Mouse (Mus musculus) hindbrain, embryonic 11.5 days (tissue): ENCODE data around the gene Gm29776. TPM values are rescaled to one million over a fixed set of nuclear protein-coding genes. Genes with fewer than 3 reads are reported as not detected.
A peak's percentile ranks its signal among the peaks of the same experiment; 100 is the strongest.

Source experiments
- ATAC-seq: fragments of 200-750 bp; cut with Nextera tagmentation; 2 replicates; pipeline ENCODE4 v1.8.0; 2017; ENCODE audit warnings: mild to moderate bottlenecking, moderate TSS enrichment, moderate library complexity; ENCODE audit not compliant: low FRiP score
- DNase-seq: peaks from one replicate; pipeline ENCODE4 v3.0.0-alpha.2; 2015; ENCODE audit warnings: low spot score
- H3K27ac ChIP-seq: fragments of 300-500 bp; sonication (generic); 2 replicates; pipeline ENCODE4 v1.5.1; 2014; ENCODE audit warnings: mild to moderate bottlenecking, low read depth, low read length
- H3K27me3 ChIP-seq: fragments of 300-500 bp; sonication (generic); 2 replicates; pipeline ENCODE4 v1.6.1; 2014; ENCODE audit warnings: mild to moderate bottlenecking, low read length, moderate library complexity, mixed read lengths; ENCODE audit not compliant: control insufficient read depth, insufficient read depth
- H3K36me3 ChIP-seq: fragments of 300-500 bp; sonication (generic); 2 replicates; pipeline ENCODE4 v1.6.1; 2014; ENCODE audit warnings: mild to moderate bottlenecking, low read length, moderate library complexity, mixed read lengths; ENCODE audit not compliant: control insufficient read depth, insufficient read depth
- H3K4me1 ChIP-seq: fragments of 300-500 bp; sonication (generic); replicated peaks from 2 replicates; pipeline ENCODE4 v1.6.1; 2014; ENCODE audit warnings: low read length, mixed read lengths; ENCODE audit not compliant: control insufficient read depth, insufficient read depth
- H3K4me2 ChIP-seq: fragments of 300-500 bp; sonication (generic); replicated peaks from 2 replicates; pipeline ENCODE4 v1.6.1; 2014; ENCODE audit warnings: mild to moderate bottlenecking, low read depth, low read length
- H3K4me3 ChIP-seq: fragments of 300-500 bp; sonication (generic); 2 replicates; pipeline ENCODE4 v1.5.1; 2014; ENCODE audit warnings: low read depth, low read length
- H3K9ac ChIP-seq: fragments of 300-500 bp; sonication (generic); 2 replicates; pipeline ENCODE4 v1.6.1; 2014; ENCODE audit warnings: low read depth, low read length
- H3K9me3 ChIP-seq: fragments of 300-500 bp; sonication (generic); 2 replicates; pipeline ENCODE4 v1.6.1; 2016; ENCODE audit warnings: low read length; ENCODE audit not compliant: control insufficient read depth
- WGBS: fragments of 180-500 bp; shearing (Covaris S2); extraction: QIAGEN DNeasy Blood & Tissue Kit; methylation state at CpG from one replicate; pipeline ENCODE4 v1.1.7; 2014; 5-methylcytosine and 5-hydroxymethylcytosine counted together
- polyA plus RNA-seq: library from polyadenylated mRNA; unstranded; fragments of >200 nt; fragmentation: Nextera tagmentation; extraction: Ambion mirVana; gene quantifications from 2 replicates; pipeline ENCODE4 v1.2.1, GENCODE M21; 2014

Gene Gm29776
- polyA plus RNA-seq, 1 experiment from 2014 or later: 0.06 TPM

DNA sequence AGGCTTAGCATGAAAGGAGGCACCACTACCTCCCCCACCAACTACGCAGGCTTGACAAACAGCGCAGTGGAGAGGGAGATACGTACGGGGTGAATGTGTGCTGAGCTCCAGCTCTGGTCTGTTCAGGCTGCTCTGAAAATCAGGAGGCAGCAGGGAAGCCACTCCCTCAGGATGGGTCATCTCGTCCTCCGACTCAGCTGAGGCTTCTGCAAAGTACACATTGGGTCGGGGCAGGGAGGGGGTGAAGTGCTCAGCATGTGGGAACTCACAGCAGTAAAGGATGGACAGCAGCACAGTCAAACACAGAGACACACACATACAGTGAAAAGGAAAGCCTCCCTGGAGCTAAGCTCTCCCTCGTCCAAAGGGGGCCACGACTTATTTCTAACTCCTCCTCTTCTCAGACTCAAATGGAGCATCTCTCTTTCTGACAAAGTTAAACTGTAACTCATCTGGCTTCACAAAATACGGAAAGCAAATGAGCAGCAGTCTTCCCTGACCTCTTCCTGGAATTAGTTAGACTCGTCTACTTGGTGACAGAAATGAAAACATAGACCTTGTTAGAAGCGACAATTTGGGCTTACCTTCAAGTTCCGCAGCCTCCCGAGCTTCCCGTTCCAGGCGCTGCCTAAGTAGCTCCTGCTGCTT is 19.9 kb downstream of the Gm29776 start:
- Histone ChIP-seq H3K9ac (no peak overlapping the region), H3K27ac (no peak overlapping the region), H3K36me3 (no peaks in the 10 kb centered on the region), H3K9me3 (no peaks in the 10 kb centered on the region), H3K4me3 (no peak overlapping the region), H3K4me1 (no peaks in the 10 kb centered on the region), H3K27me3 (no peaks in the 10 kb centered on the region), H3K4me2 (no peak overlapping the region)
- DNase-seq: no peak
- no peak for ATAC-seq
- WGBS: 86% methylated on average over 16 of the region's 16 CpGs

DNA sequence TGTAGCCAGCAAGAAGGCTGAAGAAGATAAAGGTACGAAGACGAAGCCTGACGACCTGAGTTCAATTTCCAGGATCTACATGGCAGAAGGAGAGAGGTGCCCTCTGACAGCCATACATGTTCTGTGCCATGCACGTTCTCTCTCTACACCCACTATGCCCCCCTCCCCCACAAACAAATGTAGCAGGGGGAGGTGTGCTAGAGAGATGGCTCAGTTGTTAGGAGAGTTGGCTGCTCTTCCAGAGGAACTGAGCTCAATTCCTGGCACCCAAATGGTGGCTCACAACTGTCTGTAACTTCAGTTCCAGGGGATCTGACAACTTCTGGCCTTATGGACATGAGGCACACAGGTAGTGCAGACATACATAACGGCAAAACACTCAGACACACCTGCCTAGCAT is 22.3 kb downstream of the Gm29776 start:
- no peak for ATAC-seq
- 96% methylated on average over 5 of the region's 5 CpGs for WGBS
- no peak overlapping the region for H3K4me3 ChIP-seq
- H3K4me1 ChIP-seq: no peaks in the 10 kb centered on the region
- no peaks in the 10 kb centered on the region for H3K9me3 ChIP-seq
- H3K27me3 ChIP-seq: no peaks in the 10 kb centered on the region
- H3K4me2 ChIP-seq: no peak overlapping the region
- H3K27ac ChIP-seq: no peak overlapping the region
- no peak for DNase-seq
- no peak overlapping the region for H3K9ac ChIP-seq
- 0 out of 2 replicates have a peak, but pooled peaks cover 2% of the 10 kb centered on the region for H3K36me3 ChIP-seq

DNA sequence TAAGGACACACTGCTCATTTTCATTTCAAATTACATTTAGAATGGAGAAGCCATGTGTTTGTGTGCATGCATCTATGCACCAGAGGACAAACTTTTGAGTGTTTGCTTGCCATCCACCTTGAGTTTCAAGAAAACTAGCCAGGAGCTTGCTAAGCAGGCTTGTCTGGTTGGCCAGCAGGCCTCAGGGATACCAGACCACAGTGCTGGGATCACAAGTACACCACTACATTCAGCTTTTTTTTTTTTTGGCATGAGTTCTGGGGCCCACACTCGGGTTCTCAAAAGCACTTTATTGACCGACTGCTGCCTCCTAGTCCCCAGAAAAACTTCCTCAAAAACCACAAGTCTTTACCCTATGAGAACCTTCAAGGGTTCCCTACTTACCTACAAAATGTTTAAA is 24.3 kb downstream of the Gm29776 start:
- 0 out of 2 replicates have a peak, but pooled peaks cover 2% of the 10 kb centered on the region for H3K36me3 ChIP-seq

DNA sequence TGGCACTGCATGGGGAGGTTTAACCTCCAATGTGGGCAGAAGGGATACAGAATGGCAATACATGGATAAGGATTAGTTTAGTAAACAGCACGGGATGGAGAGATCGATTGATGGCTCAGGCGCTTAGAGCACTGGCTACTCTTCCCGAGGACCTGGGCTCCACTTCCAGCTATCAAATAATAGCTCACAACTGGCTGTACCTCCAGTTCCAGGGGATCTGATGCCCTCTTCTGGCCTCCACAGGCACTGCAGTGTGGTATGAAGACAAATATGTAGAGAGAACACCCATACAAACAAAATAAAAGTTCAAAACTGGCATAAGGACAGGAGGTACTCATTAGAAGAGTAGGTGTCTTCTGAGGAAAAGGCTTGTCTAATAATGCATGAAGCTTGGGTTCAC is 29.3 kb downstream of the Gm29776 start:
- Histone ChIP-seq H3K9ac (no peak overlapping the region), H3K4me1 (no peaks in the 10 kb centered on the region), H3K4me2 (no peak overlapping the region), H3K4me3 (no peak overlapping the region), H3K27ac (no peak overlapping the region), H3K27me3 (no peaks in the 10 kb centered on the region), H3K9me3 (no peaks in the 10 kb centered on the region), H3K36me3 (peaks cover 9% of the 10 kb centered on the region; the same call in 1 of the 2 replicates)
- ATAC-seq: no peak
- 90% methylated on average over 4 of the region's 4 CpGs for WGBS
- DNase-seq: peak; percentile 59

More for the DNA sequence above, 24.3 kb downstream of the Gm29776 start:
- DNase-seq: no peak
- Histone ChIP-seq H3K27ac (no peak overlapping the region), H3K4me3 (no peak overlapping the region), H3K9ac (no peak overlapping the region), H3K4me2 (no peak overlapping the region), H3K9me3 (no peaks in the 10 kb centered on the region), H3K27me3 (no peaks in the 10 kb centered on the region), H3K4me1 (no peaks in the 10 kb centered on the region)
- no peak for ATAC-seq
- WGBS: 87% methylated on average over 2 of the region's 2 CpGs

DNA sequence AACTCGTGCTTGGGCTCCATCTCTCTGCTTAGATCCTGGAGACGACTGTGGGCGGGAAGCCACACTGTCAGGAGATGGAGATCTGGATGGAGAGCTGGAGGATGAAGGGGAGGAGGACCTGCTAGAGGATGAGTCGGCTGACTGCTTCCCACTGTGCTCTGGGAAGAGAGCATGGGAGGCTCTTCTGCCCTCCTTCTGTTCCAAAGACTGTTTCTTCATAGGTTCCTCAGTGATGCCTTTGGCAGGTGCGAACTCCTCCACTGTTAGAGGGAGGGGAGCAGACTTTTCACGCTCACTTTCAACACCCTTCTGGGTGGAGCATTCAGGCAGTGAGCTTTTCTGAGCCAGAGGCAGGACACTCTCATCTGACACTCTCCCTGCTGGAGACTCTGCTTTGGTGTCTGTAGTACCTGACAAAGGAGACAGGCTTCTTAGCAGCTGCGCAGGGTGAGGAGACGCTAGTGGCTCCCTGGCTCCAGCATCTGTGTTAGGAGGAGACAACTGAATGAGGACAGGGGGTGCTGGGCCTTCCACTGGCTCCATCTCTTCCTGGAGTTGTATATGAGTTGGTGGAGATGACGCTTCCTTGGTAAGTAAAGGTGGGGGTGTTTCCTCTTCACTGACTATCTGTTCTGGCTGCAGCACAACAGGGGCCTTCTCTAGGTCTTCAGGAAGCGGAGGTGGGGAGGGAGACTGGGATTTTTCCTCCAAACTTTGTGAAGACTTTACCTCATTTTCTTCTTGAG is 34.0 kb downstream of the Gm29776 start:
- DNase-seq: no peak
- no peak for ATAC-seq
- Histone ChIP-seq H3K27me3 (no peaks in the 10 kb centered on the region), H3K36me3 (peaks cover 26% of the 10 kb centered on the region), H3K9ac (no peak overlapping the region), H3K4me1 (no peaks in the 10 kb centered on the region), H3K4me3 (no peak overlapping the region), H3K9me3 (no peaks in the 10 kb centered on the region), H3K27ac (no peak overlapping the region), H3K4me2 (no peak overlapping the region)
- 88% methylated on average over 10 of the region's 10 CpGs for WGBS

DNA sequence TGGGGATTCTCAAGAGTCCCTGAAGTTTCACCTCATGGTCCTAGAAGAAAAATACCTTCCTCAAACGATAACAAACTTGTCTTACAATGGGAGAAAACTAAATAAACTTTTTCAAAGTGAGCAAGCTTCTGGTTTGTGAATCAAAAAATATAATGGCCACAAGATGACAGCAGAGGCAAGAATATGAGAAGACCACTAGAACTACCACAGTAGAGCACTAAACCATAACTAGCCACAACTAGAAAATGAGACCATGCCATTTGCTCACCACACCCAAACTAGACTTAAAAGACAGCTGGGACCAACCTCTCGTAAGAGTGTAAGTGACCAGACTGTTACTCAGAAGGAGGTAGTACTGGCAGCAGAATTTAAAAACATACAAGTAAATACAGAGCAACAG is 38.6 kb downstream of the Gm29776 start:
- no peak overlapping the region for H3K4me3 ChIP-seq
- H3K9ac ChIP-seq: no peak overlapping the region
- H3K4me1 ChIP-seq: no peaks in the 10 kb centered on the region
- H3K4me2 ChIP-seq: no peak overlapping the region
- H3K27me3 ChIP-seq: no peaks in the 10 kb centered on the region
- WGBS: 94% methylated on average over 2 of the region's 2 CpGs
- peaks cover 26% of the 10 kb centered on the region for H3K36me3 ChIP-seq
- no peaks in the 10 kb centered on the region for H3K9me3 ChIP-seq
- DNase-seq: no peak
- ATAC-seq: no peak
- no peak overlapping the region for H3K27ac ChIP-seq

DNA sequence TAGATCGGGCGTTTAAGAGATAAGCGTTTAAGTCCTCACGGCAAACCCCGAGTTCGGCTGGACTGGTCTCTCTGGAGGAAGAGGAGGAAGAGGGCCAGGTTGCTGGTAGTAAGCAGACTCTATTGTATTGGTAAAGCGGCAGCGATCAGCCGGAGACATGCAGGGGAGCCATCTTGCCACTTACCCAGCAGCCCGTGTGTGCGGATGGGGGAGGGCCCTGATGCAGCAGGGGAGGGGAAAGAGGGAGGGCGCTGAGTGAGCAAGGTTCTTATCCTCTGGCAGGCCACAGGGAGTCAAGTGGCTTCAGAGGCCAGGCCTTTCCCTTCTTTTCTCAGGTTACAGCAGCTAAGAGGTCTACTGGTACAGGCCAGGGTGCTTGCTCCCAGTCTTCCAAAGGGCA is 45.1 kb downstream of the Gm29776 start:
- ATAC-seq: peak; percentile 84
- Histone ChIP-seq H3K27me3 (no peaks in the 10 kb centered on the region), H3K4me2 (peak overlapping the region; percentile 64), H3K4me3 (peak overlapping the region; percentile 65), H3K4me1 (peaks cover 5% of the 10 kb centered on the region; the same call in 1 of the 2 replicates), H3K9ac (peak overlapping the region; percentile 88), H3K9me3 (no peaks in the 10 kb centered on the region), H3K27ac (peak overlapping the region; percentile 82), H3K36me3 (peaks cover 17% of the 10 kb centered on the region)
- 2% methylated on average over 12 of the region's 12 CpGs for WGBS
- DNase-seq: peak; percentile 90

DNA sequence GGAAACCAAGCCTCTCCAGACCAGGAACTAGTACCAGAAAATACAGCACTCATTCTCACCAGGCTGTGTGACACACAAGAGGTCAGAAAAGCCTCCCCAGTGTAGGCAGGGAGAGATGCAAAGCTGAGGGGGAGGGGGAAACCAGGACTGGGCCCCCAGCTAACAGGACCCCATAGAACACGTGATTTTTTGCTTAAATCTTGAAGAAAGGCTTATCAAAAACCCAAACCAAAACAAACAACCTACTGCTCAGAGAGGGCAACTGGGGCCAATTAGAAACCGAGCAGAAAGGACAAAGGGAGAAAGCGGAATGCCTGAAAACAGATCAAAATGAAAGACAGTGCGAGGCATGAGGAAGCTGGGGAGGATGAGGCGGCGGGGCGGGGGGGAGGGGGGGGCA is 45.8 kb downstream of the Gm29776 start:
- H3K4me1 ChIP-seq: peaks cover 5% of the 10 kb centered on the region; the same call in 1 of the 2 replicates

More for the DNA sequence above, 45.8 kb downstream of the Gm29776 start:
- Histone ChIP-seq H3K9ac (peak overlapping the region; percentile 88), H3K4me3 (peak overlapping the region; percentile 65), H3K27ac (peak overlapping the region; percentile 82), H3K9me3 (no peaks in the 10 kb centered on the region), H3K4me2 (peak overlapping the region; percentile 64), H3K36me3 (peaks cover 17% of the 10 kb centered on the region), H3K27me3 (no peaks in the 10 kb centered on the region)
- peak; percentile 32 for DNase-seq
- ATAC-seq: no peak
- 0% methylated on average over 7 of the region's 7 CpGs for WGBS
